Mouse (Mus musculus) urinary bladder, postnatal 14 days (tissue): ENCODE measurements at regions not wholly inside any gene's neighbourhood (a gene's known extent, or its start where the extent isn't known, plus 50 kb on each side); places are given as distances from the start of the nearest gene placed in this dataset.

Experiments
- DNase-seq: peaks from one replicate; pipeline ENCODE4 v3.0.0; 2021; ENCODE audit warnings: low spot score

DNA sequence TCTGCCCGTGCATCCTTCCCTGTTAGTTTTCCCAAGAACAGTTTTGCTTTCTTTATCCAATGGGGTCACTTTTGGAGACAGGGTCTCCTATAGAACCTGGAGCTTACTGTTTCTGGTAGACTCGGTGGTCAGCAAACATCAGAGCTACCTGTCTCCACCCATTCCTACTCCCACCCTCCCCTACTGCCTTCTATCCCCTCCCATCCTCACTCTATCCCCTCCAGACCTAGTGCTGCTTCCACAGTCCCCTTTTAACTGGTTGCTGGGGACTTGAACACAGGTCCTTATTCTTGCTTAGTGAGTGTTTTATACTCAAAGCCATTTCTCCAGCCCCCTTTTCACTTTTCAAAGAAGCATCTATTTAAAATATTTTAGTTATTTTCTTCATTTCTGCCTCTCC is 189.4 kb upstream of the Fat4 start:
- no peak for DNase-seq

GRCm38 (mm10) chr3:38695836-38696235 is 190.9 kb upstream of the Fat4 start:
- no peak for DNase-seq

- DNase-seq: no peak
Measured at GRCm38 (mm10) chr3:38692768-38693167, 194.0 kb upstream of the Fat4 start.

GRCm38 (mm10) chr3:38684247-38684991 is 199.8 kb upstream of the Ankrd50 start:
- DNase-seq: no peak

DNA sequence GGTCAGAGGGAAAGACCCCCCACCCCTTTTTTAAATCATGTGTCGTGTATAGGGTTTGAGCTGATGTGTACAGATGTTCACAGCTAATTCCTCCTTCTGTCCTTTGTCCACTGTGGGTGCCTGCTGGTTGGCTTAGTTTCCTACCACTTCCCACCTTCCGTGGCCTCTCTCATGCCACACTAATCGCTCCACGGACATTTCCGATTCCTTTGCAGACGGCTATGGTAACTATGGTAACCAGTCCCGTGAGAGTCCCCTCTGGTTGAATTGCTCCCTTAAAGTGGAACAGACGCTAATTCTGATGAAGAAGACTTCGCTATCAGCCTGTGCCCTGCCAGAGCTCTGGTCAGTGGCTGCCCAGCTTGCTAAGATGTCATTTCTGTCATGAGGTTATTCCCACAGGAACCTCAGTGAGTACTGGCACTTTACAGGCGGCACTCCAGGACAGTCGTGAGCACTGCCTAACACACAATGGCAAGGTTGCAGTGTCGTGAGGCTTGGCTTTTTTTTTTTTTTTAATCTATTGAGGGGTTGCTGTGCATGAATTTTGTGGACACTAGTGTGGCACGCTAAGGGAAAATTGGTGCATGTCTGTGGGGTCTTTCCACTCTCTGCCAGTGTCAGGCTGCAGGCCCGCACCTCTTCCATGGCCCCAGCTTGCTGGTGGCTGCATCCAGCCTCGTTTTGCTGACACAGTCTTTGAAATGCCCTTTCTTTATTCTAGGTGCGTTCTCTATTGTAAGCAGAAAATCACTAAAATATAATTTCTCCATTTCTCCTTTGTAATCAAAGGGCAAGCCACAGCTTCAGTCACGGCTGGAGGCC is 179.2 kb upstream of the Ankrd50 start:
- no peak for DNase-seq

DNA sequence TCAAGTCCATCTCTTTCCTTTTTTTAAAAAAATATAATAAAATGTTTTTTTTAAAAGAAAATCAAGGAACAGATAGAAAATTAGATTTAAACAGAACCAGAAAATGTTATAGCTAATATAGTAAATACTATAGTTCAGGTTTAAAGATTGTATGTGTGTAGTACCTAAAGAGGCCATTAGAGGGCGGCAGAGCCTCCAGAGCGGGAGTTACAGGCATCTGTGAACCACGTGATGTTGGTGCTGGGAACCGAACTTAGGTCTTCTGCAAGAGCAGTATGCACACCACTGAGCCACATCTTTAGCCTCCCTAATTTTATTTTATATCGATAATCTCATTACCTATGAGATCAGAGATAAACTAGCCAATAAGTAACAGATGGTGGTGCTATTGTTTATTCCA is 178.4 kb upstream of the Ankrd50 start:
- no peak for DNase-seq

DNA sequence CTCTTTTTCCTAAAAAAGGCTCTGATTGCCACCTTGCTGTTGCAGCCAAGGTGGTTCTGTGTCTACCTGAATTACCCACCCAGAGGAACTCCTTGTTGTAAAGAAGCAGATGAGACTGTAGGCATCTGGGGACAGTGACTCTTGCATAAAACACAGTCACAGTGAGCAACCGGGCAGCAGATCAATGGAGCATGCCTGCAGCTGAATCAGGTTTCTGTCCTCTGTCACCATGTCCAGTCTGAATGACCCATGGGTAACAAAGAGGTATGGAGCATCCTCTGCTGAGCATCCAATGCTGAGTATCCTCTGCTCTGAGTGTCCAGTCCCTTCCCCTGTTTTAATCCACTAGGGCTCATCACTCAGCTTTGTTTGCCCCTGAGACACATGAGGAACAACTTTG is 172.1 kb upstream of the Ankrd50 start:
- no peak for DNase-seq

DNA sequence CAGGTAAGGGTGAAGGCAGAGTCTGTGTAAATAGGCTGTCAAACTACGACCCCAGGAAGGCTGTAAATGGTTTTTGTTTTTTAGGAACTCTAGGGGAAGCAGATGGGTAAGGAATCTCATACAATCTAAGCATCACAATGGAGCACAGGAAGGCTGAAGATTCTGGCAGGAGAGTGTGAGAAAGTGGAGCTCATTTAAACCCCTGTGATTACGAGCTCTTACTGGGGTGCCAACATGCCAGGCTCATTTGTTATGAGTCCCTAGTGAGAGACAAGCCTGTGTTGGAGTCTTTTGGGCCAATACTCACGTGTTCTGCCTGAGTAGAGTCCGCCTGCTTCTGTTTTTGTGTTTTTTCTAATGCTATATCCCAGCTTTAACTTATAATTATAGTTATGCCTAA is 169.3 kb upstream of the Ankrd50 start:
- no peak for DNase-seq

GRCm38 (mm10) chr3:38652985-38653685 is 168.5 kb upstream of the Ankrd50 start:
- DNase-seq: no peak

DNA sequence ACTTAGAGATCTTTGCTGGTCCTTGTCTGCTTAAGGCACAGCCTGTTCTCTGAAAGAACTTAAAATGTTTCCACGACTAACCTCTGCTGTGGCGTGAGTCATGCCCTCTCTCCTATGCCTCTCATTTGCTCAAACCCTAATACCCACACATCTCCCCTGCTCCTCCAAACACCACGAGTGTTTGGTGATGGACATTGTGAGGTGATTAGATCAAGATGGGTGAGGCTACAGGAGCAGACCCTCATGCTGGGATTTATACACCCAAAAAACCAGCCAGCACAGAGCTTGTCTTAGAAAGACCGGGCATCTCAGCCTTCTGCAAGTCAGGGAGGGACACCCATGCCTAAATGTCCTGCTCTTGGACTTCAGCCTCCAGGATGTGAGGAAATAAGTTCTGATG is 165.5 kb upstream of the Ankrd50 start:
- no peak for DNase-seq

- DNase-seq: no peak
Measured at GRCm38 (mm10) chr3:38648633-38649032, 164.0 kb upstream of the Ankrd50 start.

DNA sequence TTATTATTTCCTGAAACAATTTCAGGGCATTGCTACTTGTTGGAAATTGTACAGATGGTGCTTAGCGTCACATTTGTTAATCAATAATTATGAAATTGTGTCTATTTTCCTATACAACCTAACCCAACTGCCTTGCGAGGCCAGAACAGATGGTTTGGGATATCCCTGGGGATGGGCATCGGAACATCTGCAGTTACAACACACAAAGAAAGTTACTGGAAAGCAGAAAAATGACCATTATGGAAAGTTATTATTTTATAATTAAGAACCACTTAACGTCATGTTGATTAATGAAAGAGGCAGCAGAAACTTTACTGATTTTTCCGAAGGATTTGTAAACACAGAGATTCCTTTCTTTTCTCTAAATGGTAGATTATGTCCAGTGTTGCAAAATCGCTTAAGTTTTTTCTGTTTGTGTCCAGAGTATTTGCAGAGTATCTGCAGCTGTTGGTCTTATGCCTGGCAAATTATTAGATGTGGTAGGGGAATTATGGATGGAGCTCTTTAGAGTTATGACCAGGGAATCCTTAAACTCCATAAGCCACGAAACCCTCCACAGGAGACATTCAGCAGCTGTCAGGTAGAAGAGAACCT is 163.2 kb upstream of the Ankrd50 start:
- no peak for DNase-seq

GRCm38 (mm10) chr3:38641733-38642132 is 157.1 kb upstream of the Ankrd50 start:
- no peak for DNase-seq

DNA sequence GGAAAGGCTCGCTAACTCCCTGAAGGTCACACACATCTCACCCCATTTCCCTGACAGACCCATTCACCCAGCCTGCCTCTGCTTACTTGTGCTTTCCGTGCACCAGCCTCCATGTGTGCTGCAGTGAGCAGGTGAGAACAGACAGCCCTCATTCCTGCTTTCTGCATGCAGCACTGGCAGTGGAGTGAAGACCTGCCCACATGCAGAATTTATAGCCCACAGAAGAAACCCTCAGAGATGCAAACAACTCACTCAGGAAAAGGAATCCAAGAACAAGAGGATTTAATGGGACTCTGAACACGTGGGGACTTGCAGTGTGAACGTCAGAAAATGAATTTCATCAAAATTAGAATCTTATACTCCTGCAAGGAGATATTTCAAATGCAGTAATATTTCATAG is 152.2 kb upstream of the Ankrd50 start:
- no peak for DNase-seq

DNA sequence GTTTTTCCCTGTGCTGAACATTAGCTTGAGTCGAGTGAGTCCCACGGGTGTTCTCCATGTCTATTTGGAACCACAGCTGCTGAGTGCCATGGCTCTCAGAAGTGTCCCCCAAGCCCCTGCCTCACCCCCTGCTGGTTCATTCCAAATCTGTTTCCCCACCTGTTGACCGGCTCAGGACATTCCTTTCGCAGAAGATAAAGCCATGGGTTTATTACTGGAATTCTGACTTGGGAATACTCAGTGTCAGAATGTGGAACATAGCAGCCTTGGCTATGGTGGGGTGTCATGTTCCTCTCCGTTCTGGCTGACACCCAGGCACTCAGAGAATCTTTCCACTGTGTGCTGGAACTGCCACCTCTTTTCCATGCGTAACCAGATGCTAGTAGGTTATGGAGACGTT is 148.7 kb upstream of the Ankrd50 start:
- peak; percentile 10 for DNase-seq

GRCm38 (mm10) chr3:38625575-38626184 is 141.0 kb upstream of the Ankrd50 start:
- no peak for DNase-seq

DNA sequence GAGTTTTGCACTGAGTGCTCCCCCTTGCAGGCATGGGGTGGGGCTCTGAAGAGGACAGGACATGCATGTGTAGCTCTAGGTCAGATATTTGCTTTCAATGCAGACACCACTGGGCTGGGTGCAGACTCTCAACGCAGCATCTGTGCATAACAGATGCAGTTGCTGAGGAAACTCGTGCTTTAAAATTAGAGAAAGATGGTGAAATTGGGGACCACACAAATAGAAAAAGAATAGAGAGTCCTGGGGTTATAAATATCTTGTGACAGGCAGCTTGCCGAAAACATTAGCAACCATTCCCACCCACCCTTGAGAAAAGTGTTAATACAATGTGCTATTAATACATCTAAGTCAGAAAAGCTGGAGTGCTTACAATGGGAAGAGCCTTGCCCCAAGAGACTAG is 133.3 kb upstream of the Ankrd50 start:
- no peak for DNase-seq

DNA sequence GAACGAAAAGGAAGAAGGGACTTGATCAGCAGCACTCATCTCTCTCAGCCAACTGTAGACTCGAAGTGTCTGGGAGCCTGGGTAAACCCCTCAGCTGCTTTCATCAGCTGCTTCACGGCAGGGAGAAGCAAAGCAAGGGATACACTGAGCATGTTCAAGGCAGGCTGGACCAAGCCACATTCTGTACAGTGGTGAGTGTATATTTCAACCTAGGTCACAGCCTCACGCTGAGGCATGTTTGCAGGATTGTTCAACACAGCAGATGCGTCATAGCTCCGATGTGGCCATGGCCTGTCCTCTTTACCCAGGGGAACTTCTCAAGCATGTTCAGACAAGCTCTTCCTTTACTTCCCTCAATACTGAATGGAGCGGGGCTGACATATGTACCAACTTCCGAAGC is 132.6 kb upstream of the Ankrd50 start:
- DNase-seq: peak; percentile 55

- no peak for DNase-seq
Measured at GRCm38 (mm10) chr3:38613706-38614105, 129.1 kb upstream of the Ankrd50 start.

DNA sequence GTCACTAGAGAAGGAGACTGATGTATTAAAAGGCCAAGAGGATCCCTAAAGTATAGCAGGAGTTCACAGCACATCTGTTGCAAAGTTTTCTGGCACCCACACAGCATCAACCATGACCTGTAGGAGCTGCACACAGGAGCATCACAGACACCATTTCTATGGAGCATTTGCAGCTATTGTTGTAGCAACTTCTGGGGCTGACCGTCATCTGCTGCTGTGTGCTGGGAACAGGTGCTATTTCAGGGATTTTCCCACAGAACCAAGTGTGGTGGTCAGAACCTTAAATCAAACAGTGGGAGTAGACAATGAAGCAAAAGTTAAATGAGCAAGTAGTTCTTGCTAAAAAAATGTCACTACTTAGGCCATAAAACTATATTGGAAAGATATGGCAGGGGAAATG is 106.9 kb upstream of the Ankrd50 start:
- DNase-seq: no peak

DNA sequence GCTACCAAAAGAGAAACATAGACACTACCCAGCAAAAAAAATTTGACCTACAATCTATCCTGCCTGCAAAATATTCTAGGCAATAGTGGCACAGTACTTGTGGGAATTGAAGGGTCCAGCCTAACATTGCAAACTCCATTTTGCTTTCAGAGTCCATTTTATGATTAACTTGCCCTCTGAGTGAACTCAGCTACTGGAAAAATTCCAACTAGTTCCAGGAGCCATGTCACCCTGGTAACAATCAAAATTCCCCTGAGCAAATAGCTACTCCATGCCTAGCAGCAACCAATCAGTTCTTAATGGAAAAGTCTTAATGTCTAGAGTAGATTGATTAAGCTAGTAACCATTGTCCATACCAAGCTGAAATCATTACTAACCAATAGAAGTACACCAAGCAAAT is 104.3 kb upstream of the Ankrd50 start:
- no peak for DNase-seq

- no peak for DNase-seq
Measured at GRCm38 (mm10) chr3:38585509-38585908, 100.9 kb upstream of the Ankrd50 start.
